Mouse (Mus musculus) liver, adult 2 months (tissue): ENCODE measurements at regions not wholly inside any gene's neighbourhood (a gene's known extent, or its start where the extent isn't known, plus 50 kb on each side); places are given as distances from the start of the nearest gene placed in this dataset.
A peak's percentile ranks its signal among the peaks of the same experiment; 100 is the strongest.

Source experiments
- DNase-seq: peaks from one replicate; pipeline ENCODE4 v3.0.0-alpha.2; 2011; ENCODE audit warnings: low read depth, low spot score; ENCODE audit errors: extremely low read depth
- H3K27ac ChIP-seq: fragments of 200-500 bp; replicated peaks from 2 replicates; pipeline ENCODE4 v1.5.1; 2012; ENCODE audit warnings: low read depth, mild to moderate bottlenecking, control low read depth, inconsistent platforms, low read length; ENCODE audit not compliant: insufficient read depth
- H3K27me3 ChIP-seq: fragments of 200-500 bp; 2 replicates; pipeline ENCODE4 v1.6.1; 2012; ENCODE audit warnings: mild to moderate bottlenecking, moderate library complexity, low read length, inconsistent platforms; ENCODE audit not compliant: control insufficient read depth, insufficient read depth
- H3K36me3 ChIP-seq: fragments of 200-500 bp; 2 replicates; pipeline ENCODE4 v1.6.1; 2012; ENCODE audit warnings: low read length, inconsistent platforms; ENCODE audit not compliant: control insufficient read depth, insufficient read depth
- H3K4me1 ChIP-seq: fragments of 200-500 bp; 2 replicates; pipeline ENCODE4 v1.6.1; 2011; ENCODE audit warnings: low read length; ENCODE audit not compliant: control insufficient read depth, insufficient read depth
- H3K4me3 ChIP-seq: fragments of 200-500 bp; 2 replicates; pipeline ENCODE4 v1.5.1; 2011; ENCODE audit warnings: low read depth, mild to moderate bottlenecking, control low read depth, low read length, moderate library complexity; ENCODE audit not compliant: insufficient read depth
- H3K79me2 ChIP-seq: fragments of 200-500 bp; 2 replicates; pipeline ENCODE4 v1.6.1; 2012; ENCODE audit warnings: inconsistent platforms, mild to moderate bottlenecking, low read length, moderate library complexity; ENCODE audit not compliant: control insufficient read depth, insufficient read depth
- H3K9ac ChIP-seq: fragments of 200-500 bp; 2 replicates; pipeline ENCODE4 v1.6.1; 2012; ENCODE audit warnings: low read depth, mild to moderate bottlenecking, control low read depth, inconsistent platforms, low read length
- CTCF ChIP-seq: fragments of 200-500 bp; IDR thresholded peaks from 2 replicates; pipeline ENCODE4 v1.5.1; 2011; ENCODE audit warnings: low read depth, low read length, control low read depth
- POLR2A ChIP-seq: fragments of 200-500 bp; IDR thresholded peaks from 2 replicates; pipeline ENCODE4 v1.6.1; 2011; ENCODE audit warnings: low read length, control low read depth; ENCODE audit not compliant: insufficient read depth; ENCODE audit errors: extremely low read depth
- WGBS: fragments of 180-500 bp; shearing (Covaris S2); methylation state at CpG from one replicate; pipeline ENCODE4 v1.1.7; 2018; 5-methylcytosine and 5-hydroxymethylcytosine counted together

GRCm38 (mm10) chr2:113904414-113904813 lies 56.0 kb upstream of the Arhgap11a start:
- H3K36me3 ChIP-seq: no peaks in the 10 kb centered on the region
- 58% methylated on average over 3 of the region's 3 CpGs for WGBS
- H3K4me1 ChIP-seq: no peaks in the 10 kb centered on the region
- H3K27me3 ChIP-seq: no peaks in the 10 kb centered on the region
- no peaks in the 10 kb centered on the region for H3K79me2 ChIP-seq
- no peak for DNase-seq
- TF ChIP-seq POLR2A: no peak
- TF ChIP-seq CTCF: no peak
- H3K4me3 ChIP-seq: no peak overlapping the region
- H3K9ac ChIP-seq: no peak overlapping the region
- H3K27ac ChIP-seq: no peak overlapping the region

GRCm38 (mm10) chr2:113903865-113904264 lies 55.4 kb upstream of the Arhgap11a start:
- H3K4me1 ChIP-seq: no peaks in the 10 kb centered on the region
- H3K36me3 ChIP-seq: no peaks in the 10 kb centered on the region
- DNase-seq: no peak
- no peaks in the 10 kb centered on the region for H3K27me3 ChIP-seq
- H3K79me2 ChIP-seq: no peaks in the 10 kb centered on the region
- H3K27ac ChIP-seq: no peak overlapping the region
- no peak overlapping the region for H3K4me3 ChIP-seq
- H3K9ac ChIP-seq: no peak overlapping the region
- no peak for TF ChIP-seq POLR2A
- TF ChIP-seq CTCF: no peak

DNA sequence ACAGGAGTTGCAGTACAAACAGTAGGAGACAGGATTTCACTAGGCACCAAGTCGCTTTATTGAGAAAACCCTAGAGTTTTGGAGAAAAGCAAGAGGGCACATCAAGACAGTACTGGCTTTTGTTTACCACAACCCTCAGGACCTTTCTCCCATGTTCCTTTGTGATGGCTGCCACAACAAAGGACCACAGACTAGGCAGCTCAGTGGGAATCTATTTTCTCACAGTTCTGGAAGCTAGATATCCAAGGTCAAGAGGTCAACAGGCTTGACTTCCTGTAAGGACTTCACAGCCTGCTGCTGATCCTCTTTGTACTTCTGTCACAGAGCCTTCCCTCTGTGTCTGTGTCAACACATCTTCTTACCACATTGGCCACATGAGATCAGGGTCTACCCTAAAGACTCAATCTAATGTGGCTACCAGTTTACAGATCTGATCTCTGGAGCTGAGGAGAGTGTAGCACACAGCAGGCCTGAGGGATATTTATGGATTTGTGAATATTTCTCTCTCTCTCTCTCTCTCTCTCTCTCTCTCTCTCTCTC lies 54.6 kb upstream of the Arhgap11a start:
- H3K9ac ChIP-seq: no peak overlapping the region
- no peak overlapping the region for H3K4me3 ChIP-seq
- DNase-seq: no peak
- no peaks in the 10 kb centered on the region for H3K36me3 ChIP-seq
- 86% methylated on average over 1 of the region's 1 CpGs for WGBS
- H3K79me2 ChIP-seq: no peaks in the 10 kb centered on the region
- no peaks in the 10 kb centered on the region for H3K4me1 ChIP-seq
- TF ChIP-seq POLR2A: no peak
- TF ChIP-seq CTCF: no peak
- H3K27me3 ChIP-seq: no peaks in the 10 kb centered on the region
- H3K27ac ChIP-seq: no peak overlapping the region

DNA sequence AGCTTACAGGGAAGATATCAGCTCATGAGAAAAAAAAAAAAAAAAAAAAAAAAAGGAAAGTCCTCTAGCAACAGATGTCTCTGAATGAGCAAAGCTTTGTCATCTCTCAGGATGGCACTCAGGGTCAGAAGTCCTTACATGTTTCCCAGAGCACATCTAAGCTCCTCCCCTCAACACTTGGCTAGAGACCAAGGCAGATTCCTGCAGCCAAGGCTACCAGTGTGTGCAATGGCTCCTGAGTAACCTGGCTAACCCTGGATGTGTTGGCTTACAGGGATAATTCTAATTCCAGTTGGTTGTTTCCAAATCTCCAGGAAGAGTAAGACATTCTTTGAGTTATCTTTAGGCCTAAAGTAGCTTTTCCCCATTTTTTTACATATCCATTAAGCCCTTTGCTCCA lies 53.9 kb upstream of the Arhgap11a start:
- no peaks in the 10 kb centered on the region for H3K4me1 ChIP-seq
- H3K4me3 ChIP-seq: no peak overlapping the region
- no peaks in the 10 kb centered on the region for H3K27me3 ChIP-seq
- no peak overlapping the region for H3K27ac ChIP-seq
- TF ChIP-seq POLR2A (no peak), CTCF (no peak)
- no peak overlapping the region for H3K9ac ChIP-seq
- DNase-seq: peak; percentile 68
- H3K79me2 ChIP-seq: no peaks in the 10 kb centered on the region
- H3K36me3 ChIP-seq: no peaks in the 10 kb centered on the region

DNA sequence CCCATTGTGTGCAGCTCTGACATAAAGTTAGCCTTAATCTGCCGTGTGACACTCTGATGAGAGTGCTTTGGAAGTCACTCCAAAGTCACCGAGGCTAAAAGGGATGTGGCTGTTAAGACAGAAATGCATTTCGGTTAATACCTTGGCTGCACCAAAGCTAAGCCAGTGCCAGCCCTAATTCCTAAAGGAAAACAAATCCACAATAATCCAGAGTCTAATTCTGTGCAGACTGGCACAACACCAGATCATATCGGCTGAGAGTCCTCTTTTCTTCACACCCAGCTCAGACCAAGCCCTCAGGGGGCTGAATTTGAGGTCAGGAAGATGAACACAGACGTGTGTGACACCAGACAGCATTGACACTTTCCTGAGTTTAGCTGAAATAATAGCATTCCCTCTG lies 52.0 kb upstream of the Arhgap11a start:
- 55% methylated on average over 5 of the region's 5 CpGs for WGBS
- DNase-seq: no peak
- Histone ChIP-seq H3K9ac (no peak overlapping the region), H3K27ac (no peak overlapping the region), H3K4me3 (no peak overlapping the region), H3K27me3 (no peaks in the 10 kb centered on the region), H3K36me3 (no peaks in the 10 kb centered on the region), H3K4me1 (no peaks in the 10 kb centered on the region), H3K79me2 (no peaks in the 10 kb centered on the region)
- no peak for TF ChIP-seq POLR2A
- no peak for TF ChIP-seq CTCF

DNA sequence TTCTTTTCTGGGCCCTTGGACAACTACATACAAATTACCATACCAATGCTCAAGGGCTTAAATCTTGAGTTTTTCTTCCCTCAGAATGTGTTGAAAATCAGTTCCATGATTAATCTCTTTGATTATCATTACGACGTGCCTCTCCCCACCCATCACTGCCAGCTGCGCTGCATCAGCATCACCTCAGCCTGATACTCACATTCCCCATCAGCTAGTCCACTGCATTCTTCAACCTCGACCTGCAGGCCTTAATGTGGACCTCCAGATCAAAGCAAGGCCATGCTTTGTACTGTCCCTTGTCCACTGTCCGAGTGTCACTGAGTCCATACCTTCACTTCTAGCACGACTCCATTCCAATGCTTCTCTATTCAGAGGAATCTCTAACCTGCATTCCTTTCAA lies 50.3 kb upstream of the Arhgap11a start:
- H3K9ac ChIP-seq: no peak overlapping the region
- no peaks in the 10 kb centered on the region for H3K79me2 ChIP-seq
- no peaks in the 10 kb centered on the region for H3K27me3 ChIP-seq
- H3K4me3 ChIP-seq: no peak overlapping the region
- no peaks in the 10 kb centered on the region for H3K4me1 ChIP-seq
- TF ChIP-seq CTCF: no peak
- TF ChIP-seq POLR2A: no peak
- WGBS: 70% methylated on average over 6 of the region's 6 CpGs
- DNase-seq: no peak
- no peak overlapping the region for H3K27ac ChIP-seq
- H3K36me3 ChIP-seq: no peaks in the 10 kb centered on the region
